Mouse (Mus musculus) thymus, postnatal 36 days (tissue): ENCODE measurements around the gene Pithd1.

Experiments
- DNase-seq, 2 experiments: peaks; one replicate each; pipeline ENCODE4 v3.0.0; 2022; ENCODE audit warnings: mixed read lengths in 2 of 2

Gene Pithd1

GRCm38 (mm10) chr4:135986943-135987710 is at the start of gene Pithd1:
Pithd1 (minus strand) TSS chr4:135987264.
- peak; percentile 93 to 95 for DNase-seq

- no peak for DNase-seq
These were observed 48.0 kb upstream of the Pithd1 start for GRCm38 (mm10) chr4:136035078-136035477.

GRCm38 (mm10) chr4:136033231-136033630 is 46.2 kb upstream of the Pithd1 start:
- no peak for DNase-seq

- no peak for DNase-seq
These were observed 44.2 kb upstream of the Pithd1 start for GRCm38 (mm10) chr4:136030968-136031909.

GRCm38 (mm10) chr4:136028689-136029088 is 41.6 kb upstream of the Pithd1 start:
- DNase-seq: no peak

GRCm38 (mm10) chr4:136028132-136028564 is 41.1 kb upstream of the Pithd1 start:
- peak; percentile 38 to 50 for DNase-seq

- DNase-seq: no peak
These were observed 40.5 kb upstream of the Pithd1 start for GRCm38 (mm10) chr4:136027416-136028131.

GRCm38 (mm10) chr4:136025350-136025749 is 38.3 kb upstream of the Pithd1 start:
- DNase-seq: no peak

GRCm38 (mm10) chr4:136022924-136023323 is 35.9 kb upstream of the Pithd1 start:
- DNase-seq: no peak

- DNase-seq: peak; percentile 100
These were observed 34.5 kb upstream of the Pithd1 start, which contains the start of gene Eloa for GRCm38 (mm10) chr4:136021549-136022047. Eloa (minus strand) TSS chr4:136021763.

- peak in 1 of 2 experiments; percentile 12 for DNase-seq
These were observed 33.9 kb upstream of the Pithd1 start for GRCm38 (mm10) chr4:136020743-136021548.

GRCm38 (mm10) chr4:136016059-136016602 is 29.1 kb upstream of the Pithd1 start:
- DNase-seq: no peak

GRCm38 (mm10) chr4:136010586-136010985 is 23.5 kb upstream of the Pithd1 start:
- no peak for DNase-seq

GRCm38 (mm10) chr4:136008782-136009447 is 21.9 kb upstream of the Pithd1 start:
- no peak for DNase-seq

- DNase-seq: no peak
These were observed 19.8 kb upstream of the Pithd1 start for GRCm38 (mm10) chr4:136006821-136007220.

GRCm38 (mm10) chr4:136004921-136005320 is 17.9 kb upstream of the Pithd1 start:
- no peak for DNase-seq

- no peak for DNase-seq
These were observed 17.1 kb upstream of the Pithd1 start for GRCm38 (mm10) chr4:136004107-136004675.

GRCm38 (mm10) chr4:135995118-135995517 is 8.1 kb upstream of the Pithd1 start:
- DNase-seq: no peak

- no peak for DNase-seq
These were observed 6.9 kb upstream of the Pithd1 start for GRCm38 (mm10) chr4:135993941-135994340.

- DNase-seq: no peak
These were observed 650 bp upstream of the Pithd1 start for GRCm38 (mm10) chr4:135987714-135988113.
